Mouse (Mus musculus): ENCODE results near the gene Tbcc. TPM values are rescaled to one million over a fixed set of nuclear protein-coding genes. Genes with fewer than 3 reads are reported as not detected.
"Not testable (repeated sequence)": the region's sequence is repeated elsewhere in the genome, so short reads cannot be mapped to it uniquely, and the experiment has no call there.

Gene Tbcc
- 41.8 and 61.5 TPM in 2 replicates for total RNA-seq (2014; rRNA removed)
- 50.7 and 54.5 TPM in 2 replicates for polyA plus RNA-seq (2015; fragmentation: Nextera tagmentation; extraction: Ambion mirVana)

DNA sequence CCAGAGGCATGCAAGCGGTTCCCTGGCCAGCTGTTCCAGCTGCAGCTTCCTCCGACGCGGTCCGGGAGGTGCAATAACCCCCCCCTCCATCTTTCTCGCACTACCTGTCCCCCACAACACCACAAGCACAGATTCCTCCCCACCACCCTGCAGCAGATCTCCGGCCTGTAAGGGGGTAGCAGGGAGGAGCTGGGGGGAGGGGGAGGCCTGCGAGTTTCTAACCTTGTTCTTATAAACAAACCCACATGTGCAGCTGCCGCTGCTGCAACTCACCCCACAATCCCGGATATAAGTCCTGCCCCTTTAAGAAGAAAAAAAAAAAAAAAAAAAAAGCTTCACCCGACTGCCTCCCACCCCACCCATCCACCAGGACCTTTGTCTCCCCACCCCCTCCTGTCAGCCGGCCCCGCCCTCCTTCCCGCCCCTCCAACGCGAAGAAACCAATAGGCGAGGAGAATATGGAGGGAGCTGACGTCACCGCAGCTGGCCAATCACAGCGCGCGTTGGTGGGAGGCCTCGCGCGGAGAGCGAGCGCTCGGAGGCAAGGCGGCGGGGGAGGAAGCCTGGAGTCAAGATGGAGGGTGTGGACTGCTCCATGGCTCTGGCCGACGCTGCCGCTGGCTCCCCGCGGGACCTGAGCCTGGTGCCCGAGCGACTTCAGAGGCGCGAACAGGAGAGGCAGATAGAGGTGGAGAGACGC lies at the start of gene Tbcc:
Gene Tbcc, plus strand, starts transcription at position 569 of the 700 bp plus-strand sequence.
- under 1% methylated on average over 40 of the region's 40 CpGs for WGBS

GRCm38 (mm10) chr17:46843022-46843421 lies 47.5 kb upstream of the Tbcc start:
- no peaks in the 10 kb centered on the region for H3K4me1 ChIP-seq (ENCODE audit: insufficient read depth, low read length)
- no peak for DNase-seq (ENCODE audit: low spot score)
- 83% methylated on average over 2 of the region's 2 CpGs for WGBS

More for the DNA sequence above, at the start of gene Tbcc:
- Histone ChIP-seq H3K27ac (peak within 1 kb of the TSS; percentile 95), H3K4me2 (ENCODE audit: low read depth, low read length) (peak within 1 kb of the TSS; percentile 96), H3K4me3 (ENCODE audit: low read length) (peak within 1 kb of the TSS; percentile 77), H3K9ac (replicated peaks; ENCODE audit: low read length) (peak within 1 kb of the TSS; percentile 94), H3K27me3 (ENCODE audit: insufficient read depth, low read length) (no peaks in the 10 kb centered on the region), H3K4me1 (ENCODE audit: insufficient read depth, low read length) (peaks cover 24% of the 10 kb centered on the region), H3K9me3 (ENCODE audit: low read length) (no peaks in the 10 kb centered on the region), H3K36me3 (ENCODE audit: insufficient read depth, low read length) (no peaks in the 10 kb centered on the region)
- DNase-seq (ENCODE audit: low spot score) (peak; percentile 99), ATAC-seq (peak; percentile 93)
- TF ChIP-seq CTCF (IDR thresholded peaks at IDR 0.05; ENCODE audit: low read depth): no peak

DNA sequence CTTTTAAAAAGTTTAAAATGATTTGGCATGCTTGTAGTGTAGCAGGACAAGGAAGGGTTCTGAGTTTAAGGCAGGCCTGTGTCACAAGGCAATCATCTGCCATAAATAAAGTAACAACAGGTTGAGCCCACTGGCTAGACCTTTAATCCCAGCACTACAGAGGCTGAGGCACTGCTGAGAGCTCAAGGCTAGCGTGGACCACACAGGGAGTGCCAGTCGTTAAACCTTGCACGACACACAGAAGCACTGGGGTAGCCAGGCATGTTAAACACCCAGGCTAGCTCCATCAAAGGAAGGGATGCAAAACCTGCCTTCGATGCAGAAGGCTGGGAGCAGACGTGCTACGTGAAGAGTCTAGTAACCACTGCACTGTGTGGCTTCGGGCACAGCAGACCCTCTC lies 46.8 kb upstream of the Tbcc start:
- Histone ChIP-seq H3K27ac (no peak overlapping the region), H3K36me3 (ENCODE audit: insufficient read depth, low read length) (no peaks in the 10 kb centered on the region), H3K9me3 (ENCODE audit: low read length) (no peaks in the 10 kb centered on the region), H3K27me3 (ENCODE audit: insufficient read depth, low read length) (no peaks in the 10 kb centered on the region), H3K4me2 (ENCODE audit: low read depth, low read length) (no peak overlapping the region), H3K4me3 (ENCODE audit: low read length) (no peak overlapping the region), H3K9ac (replicated peaks; ENCODE audit: low read length) (no peak overlapping the region), H3K4me1 (ENCODE audit: insufficient read depth, low read length) (no peaks in the 10 kb centered on the region)
- WGBS: 75% methylated on average over 7 of the region's 7 CpGs
- ATAC-seq (no peak), DNase-seq (ENCODE audit: low spot score) (no peak)
- TF ChIP-seq CTCF (IDR thresholded peaks at IDR 0.05; ENCODE audit: low read depth): no peak

More at GRCm38 (mm10) chr17:46843022-46843421, 47.5 kb upstream of the Tbcc start:
- no peaks in the 10 kb centered on the region for H3K9me3 ChIP-seq (ENCODE audit: low read length)
- H3K4me3 ChIP-seq (ENCODE audit: low read length): no peak overlapping the region
- ATAC-seq: no peak
- H3K27ac ChIP-seq: no peak overlapping the region
- no peak overlapping the region for H3K4me2 ChIP-seq (ENCODE audit: low read depth, low read length)
- no peak overlapping the region for H3K9ac ChIP-seq (replicated peaks; ENCODE audit: low read length)
- no peaks in the 10 kb centered on the region for H3K36me3 ChIP-seq (ENCODE audit: insufficient read depth, low read length)
- no peaks in the 10 kb centered on the region for H3K27me3 ChIP-seq (ENCODE audit: insufficient read depth, low read length)
- TF ChIP-seq CTCF (IDR thresholded peaks at IDR 0.05; ENCODE audit: low read depth): no peak

GRCm38 (mm10) chr17:46844811-46845210 lies 45.7 kb upstream of the Tbcc start:
- Histone ChIP-seq H3K4me3 (ENCODE audit: low read length) (no peak overlapping the region), H3K27me3 (ENCODE audit: insufficient read depth, low read length) (no peaks in the 10 kb centered on the region), H3K27ac (no peak overlapping the region), H3K4me1 (ENCODE audit: insufficient read depth, low read length) (no peaks in the 10 kb centered on the region), H3K4me2 (ENCODE audit: low read depth, low read length) (0 out of 2 replicates have a peak overlapping the region, but pooled peaks have one; percentile 13), H3K9ac (replicated peaks; ENCODE audit: low read length) (no peak overlapping the region), H3K9me3 (ENCODE audit: low read length) (no peaks in the 10 kb centered on the region), H3K36me3 (ENCODE audit: insufficient read depth, low read length) (no peaks in the 10 kb centered on the region)
- no peak for TF ChIP-seq CTCF (IDR thresholded peaks at IDR 0.05; ENCODE audit: low read depth)
- WGBS: 39% methylated on average over 10 of the region's 10 CpGs
- DNase-seq (ENCODE audit: low spot score): no peak
- ATAC-seq: no peak

- ATAC-seq (no peak), DNase-seq (ENCODE audit: low spot score) (no peak)
- H3K4me2 ChIP-seq (ENCODE audit: low read depth, low read length): no peak overlapping the region
- H3K27me3 ChIP-seq (ENCODE audit: insufficient read depth, low read length): no peaks in the 10 kb centered on the region
- H3K27ac ChIP-seq: no peak overlapping the region
- H3K9ac ChIP-seq (replicated peaks; ENCODE audit: low read length): no peak overlapping the region
- H3K36me3 ChIP-seq (ENCODE audit: insufficient read depth, low read length): no peaks in the 10 kb centered on the region
- 84% methylated on average over 12 of the region's 12 CpGs for WGBS
- no peaks in the 10 kb centered on the region for H3K4me1 ChIP-seq (ENCODE audit: insufficient read depth, low read length)
- no peaks in the 10 kb centered on the region for H3K9me3 ChIP-seq (ENCODE audit: low read length)
- TF ChIP-seq CTCF (IDR thresholded peaks at IDR 0.05; ENCODE audit: low read depth): no peak
- no peak overlapping the region for H3K4me3 ChIP-seq (ENCODE audit: low read length)
Measured at GRCm38 (mm10) chr17:46845262-46845661, 45.2 kb upstream of the Tbcc start.

GRCm38 (mm10) chr17:46846573-46846972 lies 43.9 kb upstream of the Tbcc start:
- H3K27ac ChIP-seq; H3K4me3 ChIP-seq (ENCODE audit: low read length); H3K36me3 ChIP-seq (ENCODE audit: insufficient read depth, low read length); ATAC-seq; H3K4me1 ChIP-seq (ENCODE audit: insufficient read depth, low read length); H3K9ac ChIP-seq (replicated peaks; ENCODE audit: low read length); H3K4me2 ChIP-seq (ENCODE audit: low read depth, low read length); H3K9me3 ChIP-seq (ENCODE audit: low read length); H3K27me3 ChIP-seq (ENCODE audit: insufficient read depth, low read length); DNase-seq (ENCODE audit: low spot score): not testable (repeated sequence)
- 96% methylated on average over 18 of the region's 18 CpGs for WGBS

- Histone ChIP-seq H3K4me1 (ENCODE audit: insufficient read depth, low read length) (no peaks in the 10 kb centered on the region), H3K27me3 (ENCODE audit: insufficient read depth, low read length) (no peaks in the 10 kb centered on the region), H3K9me3 (ENCODE audit: low read length) (no peaks in the 10 kb centered on the region), H3K27ac (no peak overlapping the region), H3K4me3 (ENCODE audit: low read length) (no peak overlapping the region), H3K4me2 (ENCODE audit: low read depth, low read length) (no peak overlapping the region), H3K9ac (replicated peaks; ENCODE audit: low read length) (no peak overlapping the region), H3K36me3 (ENCODE audit: insufficient read depth, low read length) (no peaks in the 10 kb centered on the region)
- DNase-seq (ENCODE audit: low spot score) (no peak), ATAC-seq (no peak)
- TF ChIP-seq CTCF (IDR thresholded peaks at IDR 0.05; ENCODE audit: low read depth): no peak
- 88% methylated on average over 7 of the region's 7 CpGs for WGBS
Measured at GRCm38 (mm10) chr17:46847206-46847605, 43.3 kb upstream of the Tbcc start.
